Mouse (Mus musculus) hindbrain, embryonic 11.5 days (tissue): Measurements from ENCODE around the gene Kcnk5. TPM values are rescaled to one million over a fixed set of nuclear protein-coding genes. Genes with fewer than 3 reads are reported as not detected.

ENCODE experiments used
- ATAC-seq: fragments of 200-750 bp; cut with Nextera tagmentation; 2 replicates; pipeline ENCODE4 v1.8.0; 2017; ENCODE audit warnings: mild to moderate bottlenecking, moderate TSS enrichment, moderate library complexity; ENCODE audit not compliant: low FRiP score
- DNase-seq: peaks from one replicate; pipeline ENCODE4 v3.0.0-alpha.2; 2015; ENCODE audit warnings: low spot score
- H3K27ac ChIP-seq: fragments of 300-500 bp; sonication (generic); 2 replicates; pipeline ENCODE4 v1.5.1; 2014; ENCODE audit warnings: mild to moderate bottlenecking, low read depth, low read length
- H3K27me3 ChIP-seq: fragments of 300-500 bp; sonication (generic); 2 replicates; pipeline ENCODE4 v1.6.1; 2014; ENCODE audit warnings: mild to moderate bottlenecking, low read length, moderate library complexity, mixed read lengths; ENCODE audit not compliant: control insufficient read depth, insufficient read depth
- H3K36me3 ChIP-seq: fragments of 300-500 bp; sonication (generic); 2 replicates; pipeline ENCODE4 v1.6.1; 2014; ENCODE audit warnings: mild to moderate bottlenecking, low read length, moderate library complexity, mixed read lengths; ENCODE audit not compliant: control insufficient read depth, insufficient read depth
- H3K4me1 ChIP-seq: fragments of 300-500 bp; sonication (generic); replicated peaks from 2 replicates; pipeline ENCODE4 v1.6.1; 2014; ENCODE audit warnings: low read length, mixed read lengths; ENCODE audit not compliant: control insufficient read depth, insufficient read depth
- H3K4me2 ChIP-seq: fragments of 300-500 bp; sonication (generic); replicated peaks from 2 replicates; pipeline ENCODE4 v1.6.1; 2014; ENCODE audit warnings: mild to moderate bottlenecking, low read depth, low read length
- H3K4me3 ChIP-seq: fragments of 300-500 bp; sonication (generic); 2 replicates; pipeline ENCODE4 v1.5.1; 2014; ENCODE audit warnings: low read depth, low read length
- H3K9ac ChIP-seq: fragments of 300-500 bp; sonication (generic); 2 replicates; pipeline ENCODE4 v1.6.1; 2014; ENCODE audit warnings: low read depth, low read length
- H3K9me3 ChIP-seq: fragments of 300-500 bp; sonication (generic); 2 replicates; pipeline ENCODE4 v1.6.1; 2016; ENCODE audit warnings: low read length; ENCODE audit not compliant: control insufficient read depth
- WGBS: fragments of 180-500 bp; shearing (Covaris S2); extraction: QIAGEN DNeasy Blood & Tissue Kit; methylation state at CpG from one replicate; pipeline ENCODE4 v1.1.7; 2014; 5-methylcytosine and 5-hydroxymethylcytosine counted together
- polyA plus RNA-seq: library from polyadenylated mRNA; unstranded; fragments of >200 nt; fragmentation: Nextera tagmentation; extraction: Ambion mirVana; gene quantifications from 2 replicates; pipeline ENCODE4 v1.2.1, GENCODE M21; 2014

Gene Kcnk5
- polyA plus RNA-seq, 1 experiment from 2014 or later, result 4.6 TPM

- H3K36me3 ChIP-seq, result no peaks in the 10 kb centered on the region
- H3K9me3 ChIP-seq, result no peaks in the 10 kb centered on the region
- H3K27me3 ChIP-seq, result no peaks in the 10 kb centered on the region
- no peaks in the 10 kb centered on the region for H3K4me1 ChIP-seq
- H3K4me3 ChIP-seq, result no peak overlapping the region
- DNase-seq (no peak), ATAC-seq (no peak)
- WGBS, result 90% methylated on average over 2 of the region's 2 CpGs
- H3K27ac ChIP-seq, result no peak overlapping the region
- no peak overlapping the region for H3K9ac ChIP-seq
- no peak overlapping the region for H3K4me2 ChIP-seq
These were observed 8.1 kb upstream of the Kcnk5 start for GRCm38 (mm10) chr14:20189751-20190150.

GRCm38 (mm10) chr14:20185426-20185825 lies 3.8 kb upstream of the Kcnk5 start:
- ATAC-seq (no peak), DNase-seq (no peak)
- H3K27me3 ChIP-seq, result no peaks in the 10 kb centered on the region
- no peaks in the 10 kb centered on the region for H3K9me3 ChIP-seq
- no peak overlapping the region for H3K27ac ChIP-seq
- WGBS, result 86% methylated on average over 9 of the region's 9 CpGs
- H3K4me2 ChIP-seq, result no peak overlapping the region
- H3K4me1 ChIP-seq, result peaks cover 9% of the 10 kb centered on the region
- no peak overlapping the region for H3K4me3 ChIP-seq
- H3K9ac ChIP-seq, result no peak overlapping the region
- H3K36me3 ChIP-seq, result no peaks in the 10 kb centered on the region

GRCm38 (mm10) chr14:20183701-20184100 lies 2.1 kb upstream of the Kcnk5 start:
- H3K27ac ChIP-seq, result peak overlapping the region; percentile 66
- ATAC-seq (no peak), DNase-seq (no peak)
- H3K4me1 ChIP-seq, result peaks cover 9% of the 10 kb centered on the region
- H3K27me3 ChIP-seq, result no peaks in the 10 kb centered on the region
- no peaks in the 10 kb centered on the region for H3K9me3 ChIP-seq
- 37% methylated on average over 5 of the region's 5 CpGs for WGBS
- no peak overlapping the region for H3K9ac ChIP-seq
- H3K4me3 ChIP-seq, result no peak overlapping the region
- H3K36me3 ChIP-seq, result no peaks in the 10 kb centered on the region
- no peak overlapping the region for H3K4me2 ChIP-seq

- WGBS, result 78% methylated on average over 7 of the region's 7 CpGs
- peaks cover 9% of the 10 kb centered on the region for H3K4me1 ChIP-seq
- DNase-seq, result no peak
These were observed 987 bp upstream of the Kcnk5 start for GRCm38 (mm10) chr14:20182596-20182995.

GRCm38 (mm10) chr14:20180751-20181162 lies 852 bp downstream of the Kcnk5 start:
- peaks cover 9% of the 10 kb centered on the region for H3K4me1 ChIP-seq
- H3K4me2 ChIP-seq, result peak overlapping the region; percentile 83
- no peaks in the 10 kb centered on the region for H3K36me3 ChIP-seq
- peak overlapping the region; percentile 64 for H3K9ac ChIP-seq
- WGBS, result 0% methylated on average over 24 of the region's 24 CpGs
- H3K27ac ChIP-seq, result no peak overlapping the region
- H3K9me3 ChIP-seq, result no peaks in the 10 kb centered on the region
- DNase-seq (peak; percentile 39), ATAC-seq (0 out of 2 replicates have a peak, but pooled peaks have one; percentile 6)
- H3K4me3 ChIP-seq, result peak overlapping the region; percentile 55
- H3K27me3 ChIP-seq, result no peaks in the 10 kb centered on the region

More at GRCm38 (mm10) chr14:20182596-20182995, 987 bp upstream of the Kcnk5 start:
- H3K9me3 ChIP-seq, result no peaks in the 10 kb centered on the region
- no peak overlapping the region for H3K4me2 ChIP-seq
- no peak overlapping the region for H3K4me3 ChIP-seq
- H3K27ac ChIP-seq, result no peak overlapping the region
- no peaks in the 10 kb centered on the region for H3K27me3 ChIP-seq
- H3K36me3 ChIP-seq, result no peaks in the 10 kb centered on the region
- ATAC-seq, result no peak
- H3K9ac ChIP-seq, result no peak overlapping the region

- DNase-seq, result no peak
- peak overlapping the region; percentile 55 for H3K4me3 ChIP-seq
- no peaks in the 10 kb centered on the region for H3K9me3 ChIP-seq
- H3K27ac ChIP-seq, result no peak overlapping the region
- ATAC-seq, result no peak
- peak overlapping the region; percentile 64 for H3K9ac ChIP-seq
- no peaks in the 10 kb centered on the region for H3K36me3 ChIP-seq
- H3K4me2 ChIP-seq, result peak overlapping the region; percentile 83
- H3K27me3 ChIP-seq, result no peaks in the 10 kb centered on the region
- 7% methylated on average over 6 of the region's 6 CpGs for WGBS
- H3K4me1 ChIP-seq, result peaks cover 9% of the 10 kb centered on the region
These were observed 1.3 kb downstream of the Kcnk5 start for GRCm38 (mm10) chr14:20180304-20180703.

GRCm38 (mm10) chr14:20179731-20180280 lies 1.8 kb downstream of the Kcnk5 start:
- Histone ChIP-seq H3K4me3 (peak overlapping the region; percentile 55; the same call in 1 of the 2 replicates), H3K9ac (no peak overlapping the region; the same call in 1 of the 2 replicates), H3K36me3 (no peaks in the 10 kb centered on the region), H3K9me3 (no peaks in the 10 kb centered on the region), H3K27ac (no peak overlapping the region), H3K4me1 (peaks cover 9% of the 10 kb centered on the region), H3K4me2 (peak overlapping the region; percentile 83), H3K27me3 (no peaks in the 10 kb centered on the region)
- no peak for ATAC-seq
- WGBS, result 70% methylated on average over 5 of the region's 5 CpGs
- DNase-seq, result no peak

- H3K36me3 ChIP-seq, result no peaks in the 10 kb centered on the region
- H3K4me2 ChIP-seq, result peak overlapping the region; percentile 83
- DNase-seq (no peak), ATAC-seq (no peak)
- 19% methylated on average over 3 of the region's 3 CpGs for WGBS
- H3K27me3 ChIP-seq, result no peaks in the 10 kb centered on the region
- no peak overlapping the region; the same call in 1 of the 2 replicates for H3K4me3 ChIP-seq
- peaks cover 8% of the 10 kb centered on the region for H3K4me1 ChIP-seq
- H3K27ac ChIP-seq, result no peak overlapping the region
- H3K9me3 ChIP-seq, result no peaks in the 10 kb centered on the region
- H3K9ac ChIP-seq, result no peak overlapping the region
These were observed 2.5 kb downstream of the Kcnk5 start for GRCm38 (mm10) chr14:20179080-20179479.

- Histone ChIP-seq H3K4me1 (peaks cover 7% of the 10 kb centered on the region), H3K9me3 (no peaks in the 10 kb centered on the region), H3K9ac (no peak overlapping the region), H3K36me3 (no peaks in the 10 kb centered on the region), H3K27me3 (no peaks in the 10 kb centered on the region), H3K4me2 (peak overlapping the region; percentile 83), H3K4me3 (no peak overlapping the region), H3K27ac (no peak overlapping the region)
- ATAC-seq (no peak), DNase-seq (no peak)
- WGBS, result 13% methylated on average over 4 of the region's 4 CpGs
These were observed 3.0 kb downstream of the Kcnk5 start for GRCm38 (mm10) chr14:20178593-20178992.
